Mouse (Mus musculus) gastrocnemius, postnatal 10 days (tissue): ENCODE measurements around the gene Serpinb2. TPM values are rescaled to one million over a fixed set of nuclear protein-coding genes. Genes with fewer than 3 reads are reported as not detected.

Experiments used
- DNase-seq: peaks from one replicate; pipeline ENCODE4 v3.0.0; 2021; ENCODE audit warnings: mixed read lengths
- long read RNA-seq, 2 experiments: library from polyadenylated mRNA; stranded (forward); transcript quantifications; one replicate each; pipeline ENCODE4 v2.0.0; 2021
- total RNA-seq, 2 experiments: library from RNA; stranded (reverse); gene quantifications; 2 replicates each; pipeline ENCODE4 v1.2.3; 2021

The Serpinb2 gene
- total RNA-seq, result not detected
- long read RNA-seq, experiment 1, result 0 reads
- long read RNA-seq, experiment 2, result 0 reads

GRCm38 (mm10) chr1:107511252-107511651, at the start of gene Serpinb2:
Gene Serpinb2 (plus strand): TSS chr1:107511423.
- no peak for DNase-seq

GRCm38 (mm10) chr1:107479909-107480308, 31.3 kb upstream of the Serpinb2 start:
- DNase-seq, result no peak

- peak; percentile 65 for DNase-seq
These were observed 29.8 kb upstream of the Serpinb2 start for GRCm38 (mm10) chr1:107481452-107481851.

GRCm38 (mm10) chr1:107489577-107489976, 21.6 kb upstream of the Serpinb2 start:
- no peak for DNase-seq

DNA sequence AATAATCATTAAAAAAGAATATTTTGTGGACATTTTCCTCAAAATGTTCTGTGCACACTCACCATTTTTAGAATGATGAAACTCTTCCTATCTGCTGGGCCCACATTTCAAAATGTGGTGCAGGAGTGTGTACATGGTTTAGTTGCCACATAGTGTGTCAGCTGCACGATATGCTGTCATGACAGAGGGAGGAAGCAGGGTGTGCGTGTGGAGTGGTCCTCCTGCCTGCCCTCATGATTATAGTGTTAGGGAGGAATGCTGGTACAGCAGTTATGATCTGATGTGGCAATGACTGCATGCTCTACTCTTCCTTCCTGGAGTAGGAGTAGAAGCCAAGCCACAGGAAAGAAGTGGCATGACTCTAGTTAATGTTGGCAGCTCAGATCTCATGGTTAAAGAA, 14.4 kb upstream of the Serpinb2 start:
- DNase-seq, result no peak

GRCm38 (mm10) chr1:107502025-107502424, 9.2 kb upstream of the Serpinb2 start:
- no peak for DNase-seq

DNA sequence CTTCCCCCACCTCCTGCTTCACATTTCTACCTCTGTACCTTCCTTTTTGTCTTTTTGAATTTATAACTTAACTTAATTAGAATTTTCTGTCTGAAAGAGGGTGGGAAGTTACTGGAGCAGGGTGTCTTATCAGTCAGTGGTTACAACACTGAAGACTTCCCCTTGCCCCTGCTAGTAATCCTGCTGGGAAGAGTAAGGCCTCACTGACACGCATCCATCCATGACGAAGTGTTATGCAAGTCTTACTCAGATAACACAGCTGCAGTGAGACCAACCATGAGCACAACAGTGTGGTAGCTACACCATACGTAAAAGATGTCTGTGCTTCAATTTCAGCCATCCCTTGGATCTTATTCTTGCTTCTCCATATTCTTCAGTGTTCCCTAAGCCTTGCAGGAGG, 7.9 kb upstream of the Serpinb2 start:
- no peak for DNase-seq

DNA sequence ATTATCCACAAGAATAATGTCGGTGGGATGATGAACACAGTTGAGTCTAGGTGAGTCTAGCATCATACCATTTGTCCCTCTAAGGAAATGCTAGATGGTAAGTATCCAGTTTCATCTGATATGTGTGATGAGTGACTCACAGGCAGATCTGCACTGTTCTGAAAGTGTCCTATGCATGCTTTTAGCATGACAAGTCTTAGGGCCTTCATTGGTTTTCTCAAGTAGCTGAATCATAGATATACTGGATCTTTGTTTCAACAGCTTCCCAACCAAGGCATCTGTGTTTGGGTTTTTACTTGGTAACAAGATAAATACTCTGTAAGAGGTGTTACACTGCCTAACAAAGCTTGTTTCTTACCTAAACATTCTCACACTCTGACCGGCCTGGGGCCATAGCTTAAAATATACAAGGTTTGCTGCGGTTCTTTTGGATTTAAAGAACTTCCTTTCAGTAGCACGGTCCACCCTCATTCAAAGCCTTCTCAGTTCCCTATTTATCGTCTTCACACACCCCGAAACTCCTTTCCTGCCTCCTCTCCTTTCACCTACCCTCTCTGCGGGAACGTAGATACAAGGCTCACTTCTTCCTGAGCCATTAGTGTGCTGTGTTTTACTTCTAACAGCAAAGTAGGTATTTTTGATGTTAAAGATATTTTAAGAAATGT, 5.2 kb upstream of the Serpinb2 start:
- DNase-seq, result no peak

GRCm38 (mm10) chr1:107512194-107513138, 1.2 kb downstream of the Serpinb2 start:
- DNase-seq, result no peak

DNA sequence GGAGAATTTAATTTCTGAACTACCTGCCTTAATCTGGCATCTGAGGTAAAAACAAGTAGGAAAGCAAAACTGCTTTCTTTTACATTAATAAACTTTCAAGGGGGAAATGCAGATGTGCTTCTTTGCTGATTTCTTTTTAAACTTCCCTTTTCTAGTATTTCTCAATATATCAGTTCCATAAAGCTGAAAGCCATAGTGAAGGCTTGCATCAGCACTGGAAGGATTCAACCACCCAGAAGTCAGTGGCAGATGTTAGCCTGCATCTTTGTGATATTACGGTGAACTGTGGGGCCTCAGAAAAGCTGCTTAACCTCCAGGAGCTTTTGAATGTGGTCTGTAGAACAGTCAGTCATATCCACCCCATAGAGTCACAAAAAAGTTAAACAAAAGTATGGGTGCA, 2.3 kb downstream of the Serpinb2 start:
- no peak for DNase-seq

DNA sequence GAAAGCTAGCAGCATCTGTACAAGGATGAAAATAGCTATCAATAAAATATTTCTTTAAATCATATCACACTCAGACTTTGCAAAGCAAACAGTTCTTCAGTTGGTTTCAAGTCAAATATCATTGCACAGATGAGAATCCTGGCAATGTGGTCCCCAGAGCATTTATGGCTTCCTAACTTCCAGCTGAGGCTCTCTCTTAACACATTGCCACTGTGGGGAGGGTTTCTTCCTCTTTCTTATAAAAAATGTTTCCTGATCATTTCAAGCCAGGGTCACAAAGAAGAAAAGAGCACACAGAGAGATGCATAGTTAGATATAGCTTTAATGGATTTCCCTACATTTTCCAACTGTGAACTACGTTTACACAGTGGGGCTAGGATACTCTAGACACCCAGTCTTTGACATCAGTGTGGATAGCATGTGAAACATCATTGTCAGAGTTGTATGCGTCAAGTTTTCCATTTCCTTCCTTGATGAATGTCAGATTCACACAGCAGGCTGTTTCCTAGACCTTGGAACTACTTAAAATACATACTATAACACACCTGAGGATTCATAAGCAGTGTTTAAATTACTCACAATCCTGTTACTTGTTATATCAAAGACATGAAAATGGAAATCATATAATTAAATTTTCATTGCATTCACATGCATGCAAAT, 4.7 kb downstream of the Serpinb2 start:
- DNase-seq, result no peak

GRCm38 (mm10) chr1:107525592-107525991, 14.4 kb downstream of the Serpinb2 start:
- DNase-seq, result no peak

GRCm38 (mm10) chr1:107528325-107529078, 17.3 kb downstream of the Serpinb2 start:
- no peak for DNase-seq

DNA sequence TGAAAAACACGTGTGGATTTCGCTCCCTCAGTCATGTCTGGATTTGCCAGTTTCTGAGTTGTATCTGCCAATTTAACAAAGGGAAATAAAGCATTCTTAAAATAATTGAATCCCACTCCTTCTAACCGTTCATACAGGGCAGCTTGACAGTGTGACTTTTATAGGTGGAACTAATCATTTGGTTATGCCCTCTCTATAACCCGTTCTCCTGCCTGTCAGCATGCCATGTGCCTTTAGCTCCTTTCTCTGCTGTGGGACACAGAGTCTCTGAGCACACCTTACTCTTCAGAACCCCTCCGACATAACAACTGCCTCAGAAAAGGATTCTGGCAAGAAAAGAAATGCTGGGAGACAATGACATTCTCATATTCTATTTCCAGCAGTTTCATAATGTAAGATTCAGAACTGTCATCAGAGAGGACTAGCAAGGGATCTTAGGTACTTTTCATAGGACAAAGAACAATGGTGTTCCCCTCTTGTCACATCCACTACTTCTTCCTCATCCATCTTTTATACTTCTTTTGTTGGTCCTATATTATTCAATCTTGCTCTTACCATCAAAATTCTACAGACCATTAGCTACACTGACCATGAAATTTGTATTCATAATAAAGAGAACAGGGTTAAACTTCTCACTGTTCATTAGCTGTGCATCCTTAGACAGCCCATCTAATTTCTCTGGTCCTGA, 18.3 kb downstream of the Serpinb2 start:
- no peak for DNase-seq

GRCm38 (mm10) chr1:107533736-107534135, 22.5 kb downstream of the Serpinb2 start:
- DNase-seq, result no peak

DNA sequence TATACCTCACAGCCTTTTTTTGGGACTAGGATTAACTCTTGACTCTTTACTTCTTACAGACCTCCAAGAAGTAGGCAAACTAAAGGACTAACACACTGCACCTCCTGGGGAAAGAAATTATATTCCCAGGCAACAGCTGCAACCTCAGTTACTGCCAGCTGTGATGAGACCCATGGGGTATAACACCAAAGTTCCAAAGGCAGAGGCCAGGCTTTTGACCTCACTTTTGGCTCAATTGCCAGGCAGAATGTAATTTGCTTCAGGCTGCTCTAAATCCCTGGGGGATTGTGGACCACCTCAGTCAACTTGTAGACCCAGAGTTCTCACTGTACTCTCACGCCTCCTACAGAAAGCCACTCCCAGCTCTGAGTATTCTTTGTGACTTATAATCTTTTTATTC, 26.2 kb downstream of the Serpinb2 start:
- DNase-seq, result peak; percentile 4

- DNase-seq, result no peak
These were observed 48.3 kb downstream of the Serpinb2 start for GRCm38 (mm10) chr1:107559494-107559893.

GRCm38 (mm10) chr1:107562110-107562509, 50.9 kb downstream of the Serpinb2 start:
- DNase-seq, result no peak

GRCm38 (mm10) chr1:107565644-107566043, 54.4 kb downstream of the Serpinb2 start:
- no peak for DNase-seq

DNA sequence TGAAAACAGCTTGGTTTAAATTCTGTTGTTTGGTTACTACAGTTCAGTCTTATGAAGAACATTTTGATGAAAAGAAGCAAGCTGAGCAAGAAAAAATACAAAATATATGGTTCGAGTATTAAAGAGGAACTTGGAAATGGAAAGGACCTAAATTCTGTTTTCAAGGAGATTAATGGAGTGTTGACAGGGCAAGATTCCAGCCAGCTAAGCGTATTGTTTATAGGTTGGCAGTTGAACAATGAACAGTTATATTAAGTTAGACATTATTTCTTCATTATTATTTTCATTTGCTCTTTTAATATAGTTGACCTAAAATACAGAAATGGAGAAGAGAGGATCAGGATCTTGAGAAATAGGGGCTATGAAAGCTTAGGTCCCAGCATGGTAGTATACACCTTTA, 64.9 kb downstream of the Serpinb2 start:
- no peak for DNase-seq

DNA sequence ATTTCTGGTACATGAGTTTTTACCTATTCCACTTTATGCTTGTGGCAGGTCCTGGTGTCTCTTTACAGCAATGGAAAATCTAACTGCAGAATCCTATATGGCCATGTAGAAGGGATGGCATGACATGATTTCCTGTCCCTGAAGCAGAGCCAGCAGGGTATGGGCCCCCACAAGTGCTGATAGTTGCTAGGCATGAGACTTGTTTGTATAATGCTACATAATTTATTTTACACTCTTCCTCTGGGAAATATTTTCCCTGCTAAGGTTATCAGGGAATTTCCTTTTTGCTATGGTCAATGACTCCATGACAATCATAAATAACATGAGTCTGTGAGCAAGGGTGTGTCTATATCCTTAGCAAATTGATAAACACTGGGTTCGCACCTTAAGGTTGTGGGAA, 66.3 kb downstream of the Serpinb2 start:
- DNase-seq, result no peak

GRCm38 (mm10) chr1:107581220-107581619, 70.0 kb downstream of the Serpinb2 start:
- no peak for DNase-seq
